Mouse (Mus musculus) gastrocnemius, postnatal 25 days (tissue): ENCODE measurements around the gene Prlr. TPM values are rescaled to one million over a fixed set of nuclear protein-coding genes. Genes with fewer than 3 reads are reported as not detected.

ENCODE experiments used
- DNase-seq: peaks from one replicate; pipeline ENCODE4 v3.0.0; 2022
- total RNA-seq, 2 experiments: library from RNA; stranded (reverse); gene quantifications; 1 replicate in 1 of 2; 2 replicates in 1 of 2; pipeline ENCODE4 v1.2.3; 2021

Prlr gene
- total RNA-seq, 2 experiments from 2014 or later = 0.28 to 1.1 TPM

DNA sequence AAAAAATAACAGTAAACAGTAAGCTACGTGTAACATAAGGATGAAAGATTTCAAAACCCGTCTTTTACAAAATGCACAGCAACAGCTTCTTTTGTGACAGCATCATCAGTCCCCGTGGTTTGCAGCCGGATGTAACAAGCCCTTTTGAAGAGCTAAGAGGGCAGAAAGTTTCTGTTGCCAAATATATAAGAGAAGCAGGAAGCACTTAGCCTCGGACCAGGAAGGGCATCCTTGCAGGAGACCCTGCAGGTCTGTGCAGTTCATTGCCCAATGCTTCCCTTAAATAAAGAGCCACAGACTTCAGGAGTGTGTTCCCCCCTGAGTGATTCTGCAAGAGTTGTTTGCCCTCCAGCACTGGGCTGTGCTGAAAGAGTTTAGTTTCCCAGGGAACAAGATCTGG is 58.9 kb downstream of the Prlr start:
- no peak for DNase-seq

DNA sequence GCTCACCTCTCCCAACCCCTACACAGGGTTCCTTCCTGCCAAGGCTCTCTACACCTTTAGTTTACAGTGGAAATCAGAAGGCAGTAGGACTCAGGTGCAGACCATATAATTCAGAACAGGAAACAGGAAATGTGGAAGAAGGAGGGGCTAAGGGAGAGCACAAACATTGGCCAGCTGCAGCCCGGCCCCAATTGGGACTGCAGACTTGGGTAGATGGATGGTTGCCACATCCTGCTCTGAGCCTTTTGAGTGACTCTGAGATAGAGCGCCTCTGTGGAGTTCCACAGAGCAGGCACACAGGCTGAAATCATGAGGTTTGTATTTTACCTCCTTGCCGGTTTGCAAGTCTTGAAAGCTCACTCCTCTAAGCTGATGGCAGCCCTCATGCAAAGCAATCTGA is 59.8 kb downstream of the Prlr start:
- DNase-seq = no peak

DNA sequence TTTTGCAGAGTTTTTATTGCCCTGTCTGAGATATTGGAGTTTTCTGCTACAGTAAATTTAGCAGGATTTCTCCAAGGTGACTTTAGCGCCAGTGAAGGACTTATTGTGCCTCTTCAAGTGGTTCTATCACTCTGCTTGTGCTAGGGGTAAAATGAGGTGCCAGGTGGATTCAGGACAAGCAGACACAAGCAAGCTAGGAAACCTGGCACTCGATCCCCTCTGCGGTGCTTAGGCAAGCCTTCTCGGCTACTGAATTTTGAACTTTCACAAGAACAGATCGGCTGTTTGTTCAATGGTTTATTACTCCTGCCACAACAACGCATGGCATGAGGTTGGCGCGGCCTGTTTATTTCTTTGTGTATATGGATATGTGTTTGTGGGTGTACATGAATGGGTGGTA is 61.4 kb downstream of the Prlr start:
- DNase-seq = no peak

DNA sequence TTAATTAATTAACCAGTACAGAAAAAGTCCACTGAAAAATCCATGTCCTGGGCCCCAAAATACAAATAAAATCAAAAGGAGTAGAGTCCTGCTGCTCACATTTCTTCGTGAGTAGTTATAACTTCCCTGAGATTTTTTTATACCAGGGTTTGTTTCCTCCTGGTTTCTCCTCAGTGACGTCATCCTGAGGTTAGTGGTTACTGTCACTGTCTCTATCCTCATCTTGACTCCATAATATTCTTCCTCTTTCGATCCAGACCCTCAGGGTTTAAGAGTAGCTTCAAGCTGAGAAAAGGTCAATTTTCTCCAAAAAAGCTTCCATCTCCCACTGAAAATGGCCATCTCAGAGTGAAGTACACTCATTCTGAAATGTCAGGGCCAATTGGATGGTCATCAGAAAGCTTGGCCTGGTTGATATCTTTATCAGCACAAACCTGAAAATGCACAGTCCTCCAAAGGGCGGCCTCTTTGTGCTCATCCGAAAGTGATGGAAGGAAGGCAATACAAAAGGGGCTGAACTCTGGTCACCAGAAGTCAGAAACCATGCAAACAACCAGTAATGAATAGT is 63.3 kb downstream of the Prlr start:
- DNase-seq = no peak

DNA sequence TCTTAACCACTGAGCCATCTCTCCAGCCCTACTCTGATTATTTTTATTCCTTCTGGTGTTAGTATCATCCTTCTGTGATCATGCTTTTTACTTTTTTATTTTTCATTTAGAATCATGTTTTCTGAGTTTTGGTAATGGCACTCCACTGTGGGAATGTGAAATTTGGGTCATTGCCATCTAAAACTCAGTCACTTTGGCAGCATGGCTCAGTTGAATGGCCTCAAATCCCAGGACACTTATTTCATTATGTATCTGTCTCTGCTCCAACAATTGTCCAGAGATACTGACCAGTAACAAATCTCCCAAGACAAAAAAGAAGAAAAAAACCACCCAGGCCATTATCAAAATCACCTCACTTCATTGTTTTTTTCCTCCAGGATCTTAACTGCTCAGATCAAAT is 65.2 kb downstream of the Prlr start:
- no peak for DNase-seq

DNA sequence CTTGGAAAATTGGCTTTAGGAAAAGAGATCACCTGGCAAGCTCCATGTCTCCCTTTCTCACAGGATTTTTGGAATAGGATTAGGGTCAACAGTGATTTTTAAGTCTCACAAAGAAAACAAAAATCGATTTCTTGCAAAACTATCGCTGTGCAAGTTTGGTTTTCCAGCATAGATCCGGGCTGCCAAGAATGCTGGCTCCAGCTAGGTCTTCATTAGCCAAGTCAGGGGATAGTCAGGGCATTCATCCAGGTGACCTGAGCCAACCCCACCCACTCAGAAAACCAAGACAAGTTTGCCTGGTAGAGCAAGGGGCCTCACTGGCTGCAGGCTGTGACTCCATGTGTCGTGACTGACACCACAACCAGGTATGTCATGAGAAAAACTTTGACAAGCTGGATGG is 72.2 kb downstream of the Prlr start:
- peak; percentile 24 for DNase-seq

DNA sequence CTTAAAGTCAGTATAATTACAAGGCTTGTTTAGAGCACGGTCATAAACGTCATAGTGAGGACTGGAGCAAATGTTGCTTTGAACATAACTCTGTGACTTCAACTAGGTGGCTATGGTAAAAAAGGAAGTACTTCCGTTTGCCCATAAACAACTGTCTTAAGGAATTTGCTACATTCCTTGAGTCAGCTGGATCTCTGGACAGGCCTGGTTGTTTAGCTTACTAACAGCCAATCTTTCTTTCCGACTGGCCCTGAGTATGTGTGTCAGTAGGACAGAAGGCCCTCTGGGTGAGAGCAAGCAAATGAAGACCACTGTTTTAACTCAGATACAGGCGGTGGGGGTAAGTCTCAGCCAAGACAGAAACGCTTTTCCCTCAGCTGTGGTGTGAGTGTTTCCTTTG is 73.7 kb downstream of the Prlr start:
- DNase-seq = no peak

DNA sequence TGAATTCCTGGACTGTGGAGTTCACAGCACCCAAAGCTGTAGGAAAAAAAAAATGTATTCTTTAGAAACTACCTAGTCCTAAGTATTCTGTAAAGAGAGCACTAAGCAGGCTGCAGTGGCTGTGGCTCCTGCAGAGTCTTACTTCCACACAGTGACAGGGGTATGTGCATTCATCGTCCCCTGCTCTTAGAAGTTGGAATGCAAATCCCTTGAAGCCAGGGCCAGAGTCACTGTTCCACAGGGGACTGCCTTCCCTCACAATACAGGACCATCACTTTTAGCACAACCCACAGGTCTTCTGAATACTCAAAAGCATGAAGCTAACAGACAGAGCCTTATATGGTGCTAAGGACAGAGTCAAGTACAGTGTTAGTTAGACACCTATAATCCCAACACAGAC is 75.5 kb downstream of the Prlr start:
- no peak for DNase-seq

DNA sequence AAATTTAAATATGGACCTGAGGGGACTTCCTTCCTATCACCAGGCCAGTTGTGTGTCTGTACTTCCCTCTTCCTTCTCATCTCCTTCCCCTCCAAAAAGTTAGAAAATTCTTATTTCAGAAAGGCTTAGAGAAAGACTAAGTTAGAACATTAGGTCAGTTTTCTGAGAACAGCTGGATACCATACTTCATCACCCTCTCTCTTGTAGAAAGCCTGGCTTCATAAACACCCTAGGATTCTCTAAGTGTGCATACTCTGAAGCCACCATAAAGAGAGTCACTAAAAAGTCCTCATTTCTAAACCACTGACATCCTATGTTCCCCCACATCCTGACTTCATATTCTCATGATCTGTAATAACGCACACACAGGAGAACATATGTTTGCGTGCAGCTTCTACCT is 85.2 kb downstream of the Prlr start:
- no peak for DNase-seq

DNA sequence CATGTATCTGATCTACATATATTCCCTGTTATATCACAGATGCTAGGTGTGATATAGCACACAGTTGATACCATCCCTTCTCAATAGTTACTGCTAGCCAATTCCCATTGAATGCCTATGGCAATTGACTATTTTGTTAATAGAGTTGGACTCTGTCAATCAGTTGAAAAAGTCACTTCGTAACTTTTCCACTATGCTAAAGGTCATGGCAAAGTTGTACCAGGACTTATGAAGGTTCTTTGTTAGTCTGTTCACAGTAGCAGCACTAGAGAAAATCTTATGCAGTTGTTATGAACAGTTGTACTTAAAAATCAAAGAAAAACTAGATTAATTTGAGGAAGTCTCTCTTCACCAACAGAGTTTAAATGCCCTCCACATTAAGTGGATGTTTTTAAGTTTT is 85.6 kb downstream of the Prlr start:
- no peak for DNase-seq

DNA sequence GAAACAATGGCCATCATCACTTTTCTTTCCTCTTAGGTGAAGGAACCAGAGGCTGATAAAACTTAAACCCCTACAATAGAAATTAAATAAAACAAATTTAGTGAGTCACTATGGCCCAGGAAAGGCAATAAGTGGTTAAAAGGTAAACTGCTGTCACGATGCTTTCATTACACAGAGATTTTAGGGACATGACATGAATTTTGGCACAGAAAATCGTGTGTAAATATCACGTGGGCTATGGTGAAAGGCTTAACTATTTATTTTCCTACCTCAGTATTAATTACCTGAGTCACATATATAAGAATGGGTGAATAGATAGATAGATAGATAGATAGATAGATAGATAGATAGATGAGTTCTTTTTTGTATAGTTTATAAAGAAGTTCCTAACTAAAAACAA is 86.4 kb downstream of the Prlr start:
- DNase-seq = no peak

DNA sequence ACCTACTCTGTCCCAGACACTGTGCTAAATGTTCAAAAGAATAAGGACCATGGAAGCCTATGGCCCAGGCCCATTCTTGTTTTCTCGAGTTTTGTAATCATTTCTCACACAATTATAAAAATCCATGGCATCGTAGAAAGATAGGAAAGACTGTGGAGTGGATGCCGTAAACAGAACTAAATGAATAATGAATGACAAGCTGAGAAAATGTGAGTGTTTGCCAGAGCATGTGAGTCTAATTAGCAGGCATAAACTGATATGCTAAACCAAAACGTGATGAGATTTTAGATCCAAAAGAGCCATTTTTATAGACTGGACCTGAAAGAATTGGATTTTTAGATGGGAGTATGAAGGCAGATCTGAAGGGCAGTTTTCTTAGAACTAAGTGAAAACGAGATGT is 87.8 kb downstream of the Prlr start:
- no peak for DNase-seq

DNA sequence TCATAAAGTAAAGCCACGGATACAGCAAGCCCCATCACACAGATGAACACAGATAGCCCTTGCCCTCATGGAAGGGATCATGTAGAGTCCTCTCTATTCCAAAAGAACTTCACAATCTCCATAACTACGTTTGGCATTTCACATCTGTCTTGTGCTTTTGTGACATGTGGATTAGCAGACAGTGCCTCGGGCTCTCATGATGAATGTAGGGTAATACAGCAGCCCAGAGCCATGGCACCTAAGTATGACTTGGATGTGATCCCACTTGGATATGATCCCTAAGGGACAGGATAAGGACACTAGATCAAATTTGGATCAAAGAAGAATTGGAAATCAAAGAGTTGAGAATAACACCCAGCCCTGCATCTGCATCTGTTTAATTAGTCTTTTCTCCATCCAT is 90.2 kb downstream of the Prlr start:
- no peak for DNase-seq

DNA sequence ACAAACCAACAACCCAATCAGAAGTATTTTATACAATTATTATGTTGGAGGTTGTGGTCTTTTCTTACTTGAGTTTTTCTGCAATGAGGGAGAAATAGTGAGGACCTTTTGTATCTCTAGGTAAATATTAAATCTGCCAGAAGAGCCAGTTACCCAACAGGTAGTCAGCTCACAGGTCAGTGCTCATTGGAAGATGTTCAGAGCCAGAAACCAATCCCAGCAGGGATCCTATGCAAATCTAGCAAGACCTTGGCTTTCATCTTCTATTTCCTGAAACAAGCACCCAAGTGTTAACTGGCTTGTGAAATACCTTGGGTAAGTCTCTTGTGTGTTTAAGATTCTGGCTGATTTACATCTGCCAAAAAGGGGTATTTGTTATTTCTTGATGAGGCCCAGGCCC is 99.3 kb downstream of the Prlr start:
- DNase-seq = no peak

DNA sequence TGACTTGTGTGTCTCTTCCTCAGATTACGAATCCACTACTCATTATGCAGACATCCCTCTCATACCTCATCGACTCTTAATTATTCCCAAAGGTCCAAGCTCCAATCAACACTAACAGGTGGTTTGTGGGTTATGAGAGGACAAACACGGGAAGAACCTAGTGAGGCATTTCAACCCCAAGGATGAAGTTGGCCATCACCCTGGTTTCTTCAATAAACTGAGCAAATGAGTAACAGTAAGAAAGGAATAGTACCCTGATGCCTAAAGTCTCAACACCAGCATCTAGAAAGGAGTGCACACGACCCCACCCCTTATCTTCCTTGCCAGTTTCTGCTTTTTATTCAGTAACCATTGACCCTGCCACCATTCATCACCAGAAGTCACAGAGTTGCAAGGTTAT is 100.4 kb downstream of the Prlr start:
- DNase-seq = no peak

DNA sequence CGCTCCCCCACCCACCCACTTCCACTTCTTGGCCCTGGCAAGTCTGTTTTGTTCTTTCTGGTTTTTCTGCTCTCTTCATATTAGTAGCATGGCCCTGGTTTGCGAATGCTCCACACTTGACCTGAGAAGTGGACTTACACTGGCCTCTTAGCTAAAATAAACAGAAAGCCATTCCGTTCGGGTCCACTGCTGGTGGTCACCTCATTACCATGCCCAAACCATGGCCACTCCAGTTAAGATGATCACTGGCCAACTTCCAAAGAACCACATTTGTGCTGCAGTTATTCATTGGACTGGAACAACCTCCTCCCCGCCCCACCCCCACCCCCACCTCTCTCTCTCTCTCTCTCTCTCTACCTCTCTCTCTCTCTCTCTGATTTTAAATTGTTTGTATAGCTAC is 104.5 kb downstream of the Prlr start:
- no peak for DNase-seq

DNA sequence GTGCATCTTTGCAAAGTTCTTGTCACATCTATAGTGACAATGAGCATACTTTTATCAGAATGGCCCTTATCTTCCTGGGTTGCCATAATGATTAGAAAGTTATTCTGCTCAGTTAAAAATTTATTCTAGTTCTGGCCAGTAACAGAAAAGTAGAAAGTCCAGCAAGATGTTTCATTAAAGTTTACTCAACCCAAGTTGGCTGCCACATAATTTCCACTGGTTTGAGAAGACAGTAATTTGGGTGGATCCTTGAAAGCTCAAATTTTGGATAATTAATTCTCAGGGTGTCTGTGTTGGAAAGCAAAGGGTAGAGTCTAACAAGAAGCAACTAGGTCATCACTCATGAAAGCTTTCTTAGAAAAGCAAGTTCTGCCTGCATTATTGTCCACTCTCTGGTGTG is 106.6 kb downstream of the Prlr start:
- DNase-seq = no peak

DNA sequence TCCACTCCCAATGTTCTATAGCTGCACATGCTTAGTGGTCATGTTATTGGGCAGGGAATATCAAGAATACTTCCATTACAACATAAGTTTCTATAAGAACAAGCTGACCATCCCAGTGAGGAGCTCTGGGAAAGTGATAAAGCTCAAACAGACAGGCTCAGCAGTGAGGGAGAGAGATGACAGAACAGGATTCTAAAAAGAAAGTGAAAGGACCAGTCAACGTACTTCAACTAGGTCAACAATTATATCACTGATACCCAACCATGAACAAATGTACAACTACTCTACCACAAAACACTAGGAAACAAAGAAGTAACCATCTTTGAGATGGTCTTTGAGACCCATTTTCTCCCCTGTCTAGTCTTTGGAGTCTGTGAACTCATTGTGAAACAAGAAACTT is 119.5 kb downstream of the Prlr start:
- DNase-seq = no peak

DNA sequence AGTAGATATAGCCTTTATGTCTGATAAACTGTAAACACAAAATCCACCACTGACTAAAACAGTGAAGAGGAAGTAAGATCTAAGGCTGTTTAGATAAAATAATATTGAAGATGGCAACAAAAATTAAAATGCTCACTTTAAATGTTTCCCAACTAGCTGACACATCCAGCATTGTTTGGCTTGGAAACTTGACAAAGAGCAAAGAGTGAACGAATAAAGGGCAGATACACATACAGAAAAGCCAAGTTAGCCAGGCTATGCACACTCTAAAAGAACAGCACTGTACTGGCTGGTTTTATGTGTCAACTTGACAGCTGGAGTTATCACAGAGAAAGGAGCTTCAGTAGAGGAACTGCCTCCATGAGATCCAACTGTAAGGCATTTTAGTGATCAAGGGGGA is 121.0 kb downstream of the Prlr start:
- no peak for DNase-seq

DNA sequence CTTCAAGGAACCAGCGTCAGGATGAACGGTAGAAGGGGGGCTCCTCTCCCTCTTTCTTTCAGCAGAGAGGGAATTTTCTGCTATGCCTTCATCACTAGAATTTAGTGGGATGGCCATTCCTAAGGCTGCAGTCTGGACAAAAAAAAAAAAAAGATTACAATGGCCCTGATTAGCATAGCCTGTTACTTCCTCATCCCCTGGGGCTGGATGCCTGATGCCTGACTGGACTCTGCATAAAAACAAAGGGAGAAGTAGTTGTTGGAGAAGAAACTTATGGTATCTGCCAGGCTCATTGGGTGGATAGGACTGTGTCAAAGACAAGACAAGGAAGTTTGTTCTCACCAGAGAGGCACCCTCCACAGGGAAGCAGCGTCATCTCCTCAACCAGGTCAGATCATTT is 122.4 kb downstream of the Prlr start:
- DNase-seq = no peak

DNA sequence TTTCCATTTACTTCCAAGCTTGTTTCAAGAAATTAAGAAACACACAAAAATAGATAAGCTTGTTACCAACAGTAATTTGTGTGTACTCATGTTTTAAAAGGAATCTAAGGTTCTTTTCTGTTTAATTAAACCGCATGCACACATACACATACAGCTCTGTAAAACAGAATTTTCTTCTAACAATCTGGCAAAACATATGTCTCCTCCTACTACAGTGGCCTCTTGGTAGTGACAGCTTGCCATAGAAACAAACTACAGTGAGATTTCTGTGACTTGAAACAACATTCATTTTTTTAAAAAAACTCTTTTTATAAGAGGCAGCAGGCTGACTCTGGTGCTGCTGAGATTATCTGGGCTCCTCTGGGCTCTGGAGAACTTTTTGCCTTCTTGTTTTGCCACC is 129.4 kb downstream of the Prlr start:
- no peak for DNase-seq

DNA sequence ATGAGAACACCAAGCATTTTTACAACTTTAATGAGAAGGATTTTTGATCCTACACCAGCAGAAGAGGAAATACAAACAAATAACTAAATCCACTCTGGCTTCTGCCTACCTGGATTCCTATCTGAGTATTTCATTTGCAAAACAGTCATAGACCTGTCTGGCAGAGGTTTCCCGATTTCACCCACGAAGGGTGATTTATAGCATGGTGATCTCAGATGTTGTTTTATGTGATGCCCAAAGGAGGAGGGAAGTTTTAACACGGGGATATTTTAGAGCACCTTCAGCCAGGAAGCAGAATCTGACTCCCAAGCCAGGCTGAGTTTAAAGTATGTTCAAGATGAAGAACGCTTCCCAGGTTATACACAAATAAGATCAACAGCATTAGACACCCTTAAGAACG is 134.8 kb downstream of the Prlr start:
- DNase-seq = no peak

DNA sequence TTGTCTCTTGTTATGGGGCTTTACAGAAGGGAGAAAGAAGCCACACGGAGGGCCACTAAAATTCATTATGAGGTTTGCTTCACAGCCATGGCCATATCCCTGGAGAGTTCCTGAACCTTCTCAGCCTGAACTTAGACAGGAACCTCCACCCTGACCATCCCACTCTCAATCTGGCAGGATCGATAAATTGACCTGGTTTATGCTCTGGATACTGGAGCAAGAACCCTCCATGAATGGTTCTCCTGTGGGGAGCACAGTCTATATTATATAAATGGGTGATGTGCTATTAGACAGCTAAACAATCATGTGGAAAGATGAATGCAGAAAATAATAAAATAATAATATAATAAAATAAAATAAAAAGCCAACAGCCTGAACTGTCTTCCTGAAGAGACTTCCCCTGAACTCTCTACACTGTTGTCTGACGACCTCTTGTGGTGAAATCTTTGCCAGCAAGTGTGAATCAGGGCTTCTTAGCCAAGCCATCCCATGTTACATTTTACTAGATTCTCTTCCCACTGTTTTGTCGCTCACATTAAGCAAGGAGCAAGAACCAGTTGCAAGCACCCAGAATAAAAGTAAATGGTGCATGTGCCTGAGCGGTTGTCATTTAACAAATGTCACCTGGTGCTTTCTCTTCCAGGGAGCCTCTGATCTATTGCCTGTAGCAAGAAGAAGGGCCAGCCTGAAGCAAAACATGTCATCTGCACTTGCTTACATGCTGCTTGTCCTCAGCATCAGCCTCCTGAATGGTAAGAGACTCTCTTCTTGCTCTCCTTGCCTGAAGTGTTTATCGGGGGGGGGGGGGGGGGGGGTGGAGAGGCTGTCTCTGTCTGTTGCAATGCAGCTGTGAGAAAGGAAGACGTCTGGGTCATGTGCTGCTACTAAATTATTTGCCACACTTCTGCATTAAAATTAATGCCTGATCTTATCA is 136.8 kb downstream of the Prlr start:
- no peak for DNase-seq

DNA sequence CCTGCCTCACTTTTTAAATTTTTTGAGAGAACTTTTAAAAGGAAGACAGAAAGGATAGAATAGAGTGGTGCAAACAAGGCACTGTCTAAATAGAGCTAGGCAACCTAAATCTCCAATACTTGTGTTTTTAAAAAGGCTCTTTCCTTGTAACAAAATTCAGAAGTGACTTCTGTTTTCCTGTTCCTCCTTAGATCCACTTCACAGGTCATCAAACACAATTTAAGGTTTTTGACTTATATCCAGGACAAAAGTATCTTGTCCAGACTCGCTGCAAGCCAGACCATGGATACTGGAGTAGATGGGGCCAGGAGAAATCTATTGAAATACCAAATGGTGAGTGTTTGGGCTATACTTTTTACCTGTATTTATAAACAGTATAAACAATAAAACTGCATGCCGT is 148.0 kb downstream of the Prlr start, which contains the start of gene Gm21973:
TSS of gene Gm21973 (plus strand) at position 301 of the 400 bp plus-strand sequence.
- no peak for DNase-seq
